Mouse (Mus musculus) neural tube, embryonic 11.5 days (tissue): ENCODE measurements around the gene Nfib. TPM values are rescaled to one million over a fixed set of nuclear protein-coding genes. Genes with fewer than 3 reads are reported as not detected.
A peak's percentile ranks its signal among the peaks of the same experiment; 100 is the strongest.

Experiments
- ATAC-seq: fragments of 200-750 bp; cut with Nextera tagmentation; 2 replicates; pipeline ENCODE4 v1.8.0; 2017; ENCODE audit warnings: moderate number of reproducible peaks, mild to moderate bottlenecking, moderate TSS enrichment, moderate library complexity; ENCODE audit not compliant: insufficient read depth, low FRiP score, low TSS enrichment
- DNase-seq: peaks from one replicate; pipeline ENCODE4 v3.0.0-alpha.2; 2015; ENCODE audit warnings: low spot score
- H3K27ac ChIP-seq: fragments of 300-500 bp; sonication (generic); 2 replicates; pipeline ENCODE4 v1.5.1; 2014; ENCODE audit warnings: low read depth, mild to moderate bottlenecking, low read length
- H3K27me3 ChIP-seq: fragments of 300-500 bp; sonication (generic); 2 replicates; pipeline ENCODE4 v1.6.1; 2014; ENCODE audit warnings: mild to moderate bottlenecking, low read length, mixed read lengths; ENCODE audit not compliant: control insufficient read depth, insufficient read depth
- H3K36me3 ChIP-seq: fragments of 300-500 bp; sonication (generic); 2 replicates; pipeline ENCODE4 v1.6.1; 2014; ENCODE audit warnings: mild to moderate bottlenecking, low read length, moderate library complexity, mixed read lengths; ENCODE audit not compliant: control insufficient read depth, insufficient read depth
- H3K4me1 ChIP-seq: fragments of 300-500 bp; sonication (generic); 2 replicates; pipeline ENCODE4 v1.6.1; 2014; ENCODE audit warnings: low read length, mixed read lengths; ENCODE audit not compliant: control insufficient read depth, insufficient read depth
- H3K4me2 ChIP-seq: fragments of 300-500 bp; sonication (generic); 2 replicates; pipeline ENCODE4 v1.6.1; 2014; ENCODE audit warnings: low read depth, mild to moderate bottlenecking, moderate library complexity
- H3K4me3 ChIP-seq: fragments of 300-500 bp; sonication (generic); 2 replicates; pipeline ENCODE4 v1.5.1; 2014; ENCODE audit warnings: low read depth, low read length
- H3K9ac ChIP-seq: fragments of 300-500 bp; sonication (generic); 2 replicates; pipeline ENCODE4 v1.6.1; 2014; ENCODE audit warnings: mild to moderate bottlenecking, low read length
- H3K9me3 ChIP-seq: fragments of 300-500 bp; sonication (generic); 2 replicates; pipeline ENCODE4 v1.6.1; 2016; ENCODE audit warnings: low read length; ENCODE audit not compliant: control insufficient read depth
- WGBS: fragments of 180-500 bp; shearing (Covaris S2); extraction: QIAGEN DNeasy Blood & Tissue Kit; methylation state at CpG from one replicate; pipeline ENCODE4 v1.1.7; 2014; 5-methylcytosine and 5-hydroxymethylcytosine counted together
- polyA plus RNA-seq: library from polyadenylated mRNA; unstranded; fragments of >200 nt; fragmentation: Nextera tagmentation; extraction: Ambion mirVana; gene quantifications from 2 replicates; pipeline ENCODE4 v1.2.1, GENCODE M21; 2014

Nfib gene
- polyA plus RNA-seq, 1 experiment from 2014 or later, result 29.1 TPM

DNA sequence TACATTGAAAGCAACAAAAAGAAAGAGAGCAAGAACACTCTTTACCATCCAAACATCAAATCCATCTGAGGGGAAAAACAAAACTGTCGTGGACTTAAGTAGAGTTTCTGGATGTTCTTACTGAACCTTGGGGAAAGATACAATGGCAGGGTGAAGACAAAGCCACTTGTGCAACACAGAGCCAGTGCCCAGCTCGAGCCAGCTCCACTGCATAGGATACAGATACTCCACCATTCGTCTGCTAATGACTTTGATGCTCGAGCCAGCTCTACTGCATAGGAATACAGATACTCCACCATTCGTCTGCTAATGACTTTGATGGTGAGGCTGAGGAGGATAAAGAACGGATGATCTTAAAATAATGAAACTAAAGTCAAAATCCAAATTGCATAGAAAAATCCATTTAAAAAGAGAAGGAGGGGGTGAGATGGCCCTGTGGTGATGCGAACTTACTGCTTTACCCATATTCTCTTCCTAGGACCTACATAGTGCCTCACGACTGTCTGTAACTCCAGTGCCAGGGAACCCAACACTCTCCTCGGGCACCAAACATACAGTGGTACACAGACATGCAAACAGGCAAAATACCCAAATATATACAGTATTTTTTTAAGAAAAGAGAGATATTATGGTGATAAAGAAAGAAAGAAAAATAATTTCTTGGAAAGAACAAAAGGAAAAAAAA, 337.3 kb downstream of the Nfib start:
- ATAC-seq, result no peak
- no peak for DNase-seq
- Histone ChIP-seq H3K4me3 (no peak overlapping the region), H3K9ac (no peak overlapping the region), H3K27me3 (no peaks in the 10 kb centered on the region), H3K9me3 (no peaks in the 10 kb centered on the region), H3K4me1 (no peaks in the 10 kb centered on the region), H3K4me2 (no peak overlapping the region), H3K36me3 (no peaks in the 10 kb centered on the region), H3K27ac (no peak overlapping the region)
- WGBS, result 78% methylated on average over 9 of the region's 9 CpGs

DNA sequence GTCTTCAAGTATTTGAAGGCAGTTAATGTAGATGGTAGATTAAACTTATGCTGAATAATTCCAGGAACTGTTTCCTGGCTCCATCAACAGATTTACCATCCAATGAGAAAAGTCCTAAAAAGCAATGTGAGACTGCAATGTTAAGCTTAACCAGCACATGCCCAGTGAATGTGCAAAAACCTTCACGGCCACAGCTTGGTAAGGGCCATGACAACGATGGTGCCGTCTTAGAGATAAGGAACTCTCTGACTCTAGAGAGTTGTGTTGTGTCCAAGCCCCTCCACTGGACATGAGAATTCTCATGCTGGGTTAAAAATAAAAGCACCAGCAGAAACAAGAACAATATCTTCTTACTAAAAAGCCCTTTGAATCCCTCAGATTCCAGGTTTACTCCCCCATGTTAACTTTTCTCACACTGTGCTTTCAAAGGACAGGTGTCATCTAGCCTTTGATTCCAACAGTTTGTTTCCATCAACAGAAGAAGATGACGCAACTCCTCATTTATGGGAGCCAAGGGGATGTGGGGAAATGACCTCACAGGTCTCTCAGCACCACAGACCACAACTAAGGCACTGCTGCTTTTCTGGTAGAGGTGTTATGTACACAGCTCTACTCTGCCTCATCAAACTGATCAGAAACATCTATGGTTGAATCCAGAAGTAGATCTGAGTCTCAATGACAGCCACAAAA, 340.7 kb downstream of the Nfib start:
- no peaks in the 10 kb centered on the region for H3K27me3 ChIP-seq
- no peak overlapping the region for H3K4me3 ChIP-seq
- WGBS, result 88% methylated on average over 4 of the region's 4 CpGs
- no peak for ATAC-seq
- no peak overlapping the region for H3K4me2 ChIP-seq
- H3K9me3 ChIP-seq, result no peaks in the 10 kb centered on the region
- H3K27ac ChIP-seq, result no peak overlapping the region
- H3K36me3 ChIP-seq, result no peaks in the 10 kb centered on the region
- DNase-seq, result no peak
- no peaks in the 10 kb centered on the region for H3K4me1 ChIP-seq
- no peak overlapping the region for H3K9ac ChIP-seq

DNA sequence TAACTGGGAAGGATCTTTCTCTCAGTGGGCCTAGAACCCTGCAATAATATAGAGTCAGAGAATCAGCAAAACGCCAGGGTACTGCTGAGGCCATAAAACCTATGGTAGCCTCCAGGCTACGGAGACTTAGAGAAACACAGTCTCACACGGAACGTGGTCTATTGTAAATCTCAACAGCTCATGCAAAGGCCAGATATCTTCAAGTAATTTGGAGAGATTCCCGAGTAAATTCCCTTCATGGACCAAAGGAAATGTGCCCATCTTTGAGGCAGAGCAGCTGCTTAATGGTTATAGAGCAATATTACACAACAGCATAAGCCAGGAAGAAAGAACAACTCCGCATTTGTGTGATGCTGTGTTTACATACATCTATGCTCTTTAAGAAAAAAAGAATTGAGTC, 341.6 kb downstream of the Nfib start:
- H3K9me3 ChIP-seq, result no peaks in the 10 kb centered on the region
- no peaks in the 10 kb centered on the region for H3K27me3 ChIP-seq
- DNase-seq (no peak), ATAC-seq (no peak)
- no peak overlapping the region for H3K4me3 ChIP-seq
- H3K36me3 ChIP-seq, result no peaks in the 10 kb centered on the region
- no peak overlapping the region for H3K9ac ChIP-seq
- WGBS, result 81% methylated on average over 6 of the region's 6 CpGs
- H3K4me1 ChIP-seq, result no peaks in the 10 kb centered on the region
- no peak overlapping the region for H3K4me2 ChIP-seq
- H3K27ac ChIP-seq, result no peak overlapping the region

DNA sequence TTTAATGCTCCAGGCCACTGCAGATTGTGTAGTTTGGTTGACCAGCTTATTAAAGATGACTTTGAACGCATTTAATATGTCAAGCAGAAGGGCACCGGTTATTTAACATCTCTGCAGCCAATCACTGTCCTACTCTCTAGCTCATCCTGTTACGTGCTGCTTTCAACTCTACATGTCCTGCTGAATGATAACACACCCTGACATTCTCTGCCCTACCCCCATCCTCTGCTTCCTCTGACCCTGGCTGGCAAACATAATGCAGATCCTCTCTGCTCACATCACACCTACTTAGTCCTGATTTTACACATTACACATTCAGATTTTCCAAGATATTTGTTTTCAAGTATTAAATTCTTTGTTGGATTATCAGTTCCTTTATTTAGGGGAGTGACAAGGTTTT, 343.3 kb downstream of the Nfib start:
- ATAC-seq (no peak), DNase-seq (no peak)
- Histone ChIP-seq H3K27ac (no peak overlapping the region), H3K4me3 (no peak overlapping the region), H3K9ac (no peak overlapping the region), H3K36me3 (no peaks in the 10 kb centered on the region), H3K4me1 (no peaks in the 10 kb centered on the region), H3K27me3 (no peaks in the 10 kb centered on the region), H3K4me2 (no peak overlapping the region), H3K9me3 (no peaks in the 10 kb centered on the region)
- 78% methylated on average over 3 of the region's 3 CpGs for WGBS

DNA sequence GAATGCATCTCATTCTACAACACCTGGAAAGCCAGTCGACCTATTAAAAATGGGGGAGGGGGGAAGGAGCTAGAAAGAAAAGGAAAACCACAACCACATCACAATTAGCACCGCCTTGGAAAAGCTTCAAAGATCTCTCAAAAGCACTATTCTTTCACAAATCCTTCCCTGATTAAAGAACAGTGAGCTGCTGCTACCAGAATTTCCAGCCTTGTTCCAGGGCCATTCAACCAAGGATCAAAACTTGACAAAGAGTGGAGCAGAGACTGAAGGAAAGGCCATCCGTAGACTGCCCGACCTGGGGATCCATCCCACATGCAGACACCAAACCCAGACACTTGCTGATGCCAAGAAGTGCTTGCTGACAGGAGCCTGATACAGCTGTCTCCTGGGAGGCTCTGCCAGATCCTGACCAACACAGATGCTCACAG, 345.5 kb downstream of the Nfib start:
- no peak overlapping the region for H3K27ac ChIP-seq
- H3K9me3 ChIP-seq, result no peaks in the 10 kb centered on the region
- ATAC-seq, result no peak
- no peaks in the 10 kb centered on the region for H3K36me3 ChIP-seq
- 73% methylated on average over 4 of the region's 4 CpGs for WGBS
- no peak overlapping the region for H3K4me2 ChIP-seq
- no peak overlapping the region for H3K4me3 ChIP-seq
- no peaks in the 10 kb centered on the region for H3K4me1 ChIP-seq
- H3K27me3 ChIP-seq, result no peaks in the 10 kb centered on the region
- DNase-seq, result no peak
- H3K9ac ChIP-seq, result no peak overlapping the region

DNA sequence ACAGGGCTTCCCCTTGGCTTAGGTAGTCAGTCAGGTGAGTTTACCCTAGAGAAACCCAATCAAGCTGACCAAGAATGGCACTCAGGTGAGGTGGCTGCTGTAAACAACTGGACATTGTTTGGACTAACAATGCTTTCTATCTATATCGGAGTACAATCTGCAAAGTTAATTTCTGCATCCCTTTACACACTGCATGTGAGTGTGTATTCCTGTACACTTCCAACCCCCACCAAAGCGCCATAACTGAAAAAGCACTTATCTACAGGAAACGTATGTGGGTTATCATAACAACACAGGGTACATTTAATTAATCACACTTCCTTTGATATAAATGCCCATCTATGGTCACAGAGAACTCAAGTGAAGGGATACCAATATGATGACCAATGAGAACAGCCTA, 346.4 kb downstream of the Nfib start:
- 92% methylated on average over 3 of the region's 3 CpGs for WGBS
- DNase-seq, result no peak

DNA sequence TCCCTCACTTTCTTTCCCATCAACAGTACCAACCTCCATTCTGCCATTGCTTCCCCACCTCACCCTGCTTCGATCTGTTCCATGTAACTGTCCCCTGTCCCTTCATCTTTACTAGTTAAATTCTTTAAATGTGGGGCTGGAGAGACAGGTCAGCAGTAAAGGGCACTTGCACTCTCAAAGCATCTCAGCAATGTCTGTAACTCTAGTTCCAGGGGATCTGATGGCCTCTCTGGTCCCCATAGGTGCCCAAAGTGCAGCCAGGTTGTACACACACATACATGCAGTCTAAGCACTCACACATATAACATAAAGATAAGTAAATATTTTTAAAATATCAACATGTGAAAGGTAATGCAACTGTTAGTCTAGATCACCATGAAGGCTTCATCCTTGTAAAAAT, 356.5 kb downstream of the Nfib start:
- 92% methylated on average over 1 of the region's 1 CpGs for WGBS
- no peaks in the 10 kb centered on the region for H3K9me3 ChIP-seq
- H3K9ac ChIP-seq, result no peak overlapping the region
- H3K27ac ChIP-seq, result no peak overlapping the region
- DNase-seq (no peak), ATAC-seq (no peak)
- H3K27me3 ChIP-seq, result no peaks in the 10 kb centered on the region
- H3K4me2 ChIP-seq, result no peak overlapping the region
- no peak overlapping the region for H3K4me3 ChIP-seq
- no peaks in the 10 kb centered on the region for H3K36me3 ChIP-seq
- 0 out of 2 replicates have a peak, but pooled peaks cover 6% of the 10 kb centered on the region for H3K4me1 ChIP-seq

More for the DNA sequence above, 346.4 kb downstream of the Nfib start:
- H3K36me3 ChIP-seq, result no peaks in the 10 kb centered on the region
- H3K4me3 ChIP-seq, result no peak overlapping the region
- ATAC-seq, result no peak
- no peak overlapping the region for H3K27ac ChIP-seq
- H3K4me1 ChIP-seq, result no peaks in the 10 kb centered on the region
- no peak overlapping the region for H3K4me2 ChIP-seq
- no peaks in the 10 kb centered on the region for H3K9me3 ChIP-seq
- H3K9ac ChIP-seq, result no peak overlapping the region
- H3K27me3 ChIP-seq, result no peaks in the 10 kb centered on the region

DNA sequence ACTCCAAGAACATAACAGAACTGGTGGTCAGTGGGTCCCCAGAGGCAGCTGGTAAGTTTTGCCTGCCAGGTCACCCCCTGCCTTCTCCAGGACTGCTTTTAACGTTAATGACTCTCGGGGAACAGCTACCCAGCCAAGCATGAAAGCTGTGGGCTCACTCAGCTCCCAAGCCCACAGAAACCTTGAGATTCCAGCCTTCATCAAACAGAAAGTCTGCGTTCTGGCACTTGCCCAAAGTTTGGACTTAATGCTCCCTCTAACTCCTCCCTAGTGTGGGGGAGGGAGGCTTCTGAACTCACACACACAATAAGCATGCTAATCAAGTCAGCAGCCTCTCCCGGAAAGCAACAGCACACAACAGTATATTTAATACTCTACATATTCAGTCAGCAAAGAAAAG, 360.8 kb downstream of the Nfib start:
- DNase-seq, result peak; percentile 52
- H3K4me3 ChIP-seq, result no peak overlapping the region
- ATAC-seq, result peak; percentile 61
- H3K27ac ChIP-seq, result no peak overlapping the region
- no peak overlapping the region for H3K4me2 ChIP-seq
- no peaks in the 10 kb centered on the region for H3K9me3 ChIP-seq
- no peaks in the 10 kb centered on the region for H3K27me3 ChIP-seq
- H3K36me3 ChIP-seq, result no peaks in the 10 kb centered on the region
- 0 out of 2 replicates have a peak, but pooled peaks cover 6% of the 10 kb centered on the region for H3K4me1 ChIP-seq
- H3K9ac ChIP-seq, result no peak overlapping the region
- WGBS, result 10% methylated on average over 4 of the region's 4 CpGs

DNA sequence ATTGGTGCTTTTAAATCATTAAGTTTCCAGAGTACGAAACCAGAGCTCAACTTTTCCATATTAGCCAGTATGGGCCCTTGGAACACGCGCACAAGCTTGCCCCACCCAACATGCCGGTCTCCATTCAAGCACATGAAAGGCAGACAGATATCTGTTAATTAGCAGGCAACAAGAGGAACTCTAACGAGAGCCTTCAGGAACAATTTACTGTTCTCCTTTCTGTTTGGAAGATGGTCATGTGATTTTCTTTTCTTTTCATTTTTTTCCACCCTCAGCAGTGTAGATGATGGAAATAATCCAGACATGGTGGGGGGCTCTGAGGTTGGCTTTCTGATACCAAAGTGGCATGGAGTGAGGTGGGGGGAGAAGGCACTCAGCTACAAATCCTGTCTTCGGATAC, 361.3 kb downstream of the Nfib start:
- H3K9ac ChIP-seq, result no peak overlapping the region
- 77% methylated on average over 6 of the region's 6 CpGs for WGBS
- H3K9me3 ChIP-seq, result no peaks in the 10 kb centered on the region
- no peak overlapping the region for H3K4me2 ChIP-seq
- DNase-seq, result no peak
- no peak overlapping the region for H3K27ac ChIP-seq
- H3K4me3 ChIP-seq, result no peak overlapping the region
- no peaks in the 10 kb centered on the region for H3K27me3 ChIP-seq
- 0 out of 2 replicates have a peak, but pooled peaks cover 6% of the 10 kb centered on the region for H3K4me1 ChIP-seq
- ATAC-seq, result no peak
- H3K36me3 ChIP-seq, result no peaks in the 10 kb centered on the region
